Mouse (Mus musculus) forebrain, embryonic 10.5 days (tissue): ENCODE results near the gene 5430419D17Rik. TPM values are rescaled to one million over a fixed set of nuclear protein-coding genes. Genes with fewer than 3 reads are reported as not detected.

Experiments
- DNase-seq: peaks from one replicate; pipeline ENCODE4 v3.0.0-alpha.2; 2017; ENCODE audit warnings: low spot score; ENCODE audit errors: extremely low spot score
- H3K27ac ChIP-seq: fragments of 300-500 bp; sonication (generic); 2 replicates; pipeline ENCODE4 v1.5.1; 2016; ENCODE audit warnings: mild to moderate bottlenecking
- H3K27me3 ChIP-seq: fragments of 300-500 bp; sonication (generic); 2 replicates; pipeline ENCODE4 v1.6.1; 2016; ENCODE audit warnings: mild to moderate bottlenecking; ENCODE audit not compliant: poor library complexity, severe bottlenecking
- H3K36me3 ChIP-seq: fragments of 300-500 bp; sonication (generic); replicated peaks from 2 replicates; pipeline ENCODE4 v1.6.1; 2016; ENCODE audit warnings: mild to moderate bottlenecking, moderate library complexity
- H3K4me1 ChIP-seq: fragments of 300-500 bp; sonication (generic); 2 replicates; pipeline ENCODE4 v1.6.1; 2016
- H3K4me3 ChIP-seq: fragments of 300-500 bp; sonication (generic); 2 replicates; pipeline ENCODE4 v1.5.1; 2016; ENCODE audit warnings: mild to moderate bottlenecking, moderate library complexity
- H3K9me3 ChIP-seq: fragments of 300-500 bp; sonication (generic); 2 replicates; pipeline ENCODE4 v1.6.1; 2016; ENCODE audit warnings: mild to moderate bottlenecking, moderate library complexity
- WGBS: fragments of 180-500 bp; shearing (Covaris S2); methylation state at CpG from one replicate; pipeline ENCODE4 v1.1.7; 2016; 5-methylcytosine and 5-hydroxymethylcytosine counted together
- polyA plus RNA-seq: library from polyadenylated mRNA; unstranded; fragments of >200 nt; fragmentation: Nextera tagmentation; extraction: Ambion mirVana; gene quantifications from 2 replicates; pipeline ENCODE4 v1.2.1, GENCODE M21; 2016

The 5430419D17Rik gene
- polyA plus RNA-seq, 1 experiment from 2014 or later: not detected

- Histone ChIP-seq H3K9me3 (no peaks in the 10 kb centered on the region), H3K4me1 (no peaks in the 10 kb centered on the region), H3K27me3 (no peaks in the 10 kb centered on the region), H3K27ac (no peak overlapping the region), H3K36me3 (no peaks in the 10 kb centered on the region), H3K4me3 (no peak overlapping the region)
- WGBS: 89% methylated on average over 5 of the region's 5 CpGs
- DNase-seq: no peak
These were observed 152.9 kb downstream of the 5430419D17Rik start for GRCm38 (mm10) chr7:131327054-131327453.

GRCm38 (mm10) chr7:131329416-131329815, 155.2 kb downstream of the 5430419D17Rik start, which contains the start of gene Fam24b:
TSS of gene Fam24b (minus strand) at chr7:131329516.
- no peak for DNase-seq
- Histone ChIP-seq H3K9me3 (no peaks in the 10 kb centered on the region), H3K36me3 (no peaks in the 10 kb centered on the region), H3K27ac (no peak within 1 kb of the TSS), H3K4me1 (no peaks in the 10 kb centered on the region), H3K4me3 (no peak within 1 kb of the TSS), H3K27me3 (no peaks in the 10 kb centered on the region)
- 90% methylated on average over 5 of the region's 5 CpGs for WGBS

GRCm38 (mm10) chr7:131331688-131332087, 157.5 kb downstream of the 5430419D17Rik start:
- DNase-seq: no peak
- Histone ChIP-seq H3K4me3 (no peak overlapping the region), H3K9me3 (no peaks in the 10 kb centered on the region), H3K36me3 (no peaks in the 10 kb centered on the region; the same call in 1 of the 2 replicates), H3K4me1 (no peaks in the 10 kb centered on the region), H3K27me3 (no peaks in the 10 kb centered on the region), H3K27ac (no peak overlapping the region)
- WGBS: 83% methylated on average over 2 of the region's 2 CpGs

- WGBS: 62% methylated on average over 1 of the region's 1 CpGs
These were observed 159.4 kb downstream of the 5430419D17Rik start, which contains the start of gene Fam24a for GRCm38 (mm10) chr7:131333564-131333963. TSS of gene Fam24a (plus strand) at chr7:131333864.

GRCm38 (mm10) chr7:131337502-131338068, 163.4 kb downstream of the 5430419D17Rik start:
- Histone ChIP-seq H3K27ac (no peak overlapping the region), H3K27me3 (no peaks in the 10 kb centered on the region), H3K4me3 (no peak overlapping the region), H3K9me3 (no peaks in the 10 kb centered on the region), H3K36me3 (peaks cover 42% of the 10 kb centered on the region), H3K4me1 (peaks cover 7% of the 10 kb centered on the region)
- no peak for DNase-seq
- 63% methylated on average over 8 of the region's 8 CpGs for WGBS

More at GRCm38 (mm10) chr7:131333564-131333963, 159.4 kb downstream of the 5430419D17Rik start, which contains the start of gene Fam24a:
- Histone ChIP-seq H3K36me3 (peaks cover 4% of the 10 kb centered on the region), H3K27me3 (no peaks in the 10 kb centered on the region), H3K9me3 (no peaks in the 10 kb centered on the region), H3K4me1 (peaks cover 7% of the 10 kb centered on the region), H3K4me3 (no peak within 1 kb of the TSS), H3K27ac (no peak within 1 kb of the TSS)
- no peak for DNase-seq

GRCm38 (mm10) chr7:131345856-131346541, 171.8 kb downstream of the 5430419D17Rik start:
- peaks cover 90% of the 10 kb centered on the region for H3K36me3 ChIP-seq

More at GRCm38 (mm10) chr7:131345856-131346541, 171.8 kb downstream of the 5430419D17Rik start:
- 90% methylated on average over 7 of the region's 7 CpGs for WGBS
- Histone ChIP-seq H3K27me3 (no peaks in the 10 kb centered on the region), H3K9me3 (no peaks in the 10 kb centered on the region), H3K27ac (no peak overlapping the region), H3K4me3 (no peak overlapping the region), H3K4me1 (no peaks in the 10 kb centered on the region)
- DNase-seq: no peak

Other genes with a start within 250 kb of the 5430419D17Rik start
- gene Htra1, start 238.3 kb upstream of the 5430419D17Rik start, polyA plus RNA-seq: 1.4 and 2.1 TPM in 2 replicates
- gene Dmbt1, start 142.3 kb upstream of the 5430419D17Rik start, polyA plus RNA-seq: not detected in 2 replicates
- not detected in 2 replicates for gene 4933402N03Rik, start 28.1 kb upstream of the 5430419D17Rik start, polyA plus RNA-seq
- gene Cuzd1, start 147.9 kb downstream of the 5430419D17Rik start, polyA plus RNA-seq: not detected in 2 replicates
- not detected in 2 replicates for gene Fam24b, start 155.1 kb downstream of the 5430419D17Rik start, polyA plus RNA-seq
- gene Fam24a, start 159.5 kb downstream of the 5430419D17Rik start, polyA plus RNA-seq: not detected in 2 replicates
- gene 2310057M21Rik, start 188.4 kb downstream of the 5430419D17Rik start, polyA plus RNA-seq: 21.3 and 22.7 TPM in 2 replicates
- 71.0 and 71.4 TPM in 2 replicates for gene Pstk, start 196.7 kb downstream of the 5430419D17Rik start, polyA plus RNA-seq
- 14.6 and 15.5 TPM in 2 replicates for gene Ikzf5, start 236.1 kb downstream of the 5430419D17Rik start, polyA plus RNA-seq
- 53.1 and 61.5 TPM in 2 replicates for gene Acadsb, start 236.2 kb downstream of the 5430419D17Rik start, polyA plus RNA-seq